Mouse (Mus musculus): Measurements from ENCODE around the gene Crebl2. TPM values are rescaled to one million over a fixed set of nuclear protein-coding genes. Genes with fewer than 3 reads are reported as not detected.

Gene Crebl2
- 5.0 and 5.1 TPM in 2 replicates for polyA plus RNA-seq (2015; fragmentation: Nextera tagmentation; extraction: Ambion mirVana)

DNA sequence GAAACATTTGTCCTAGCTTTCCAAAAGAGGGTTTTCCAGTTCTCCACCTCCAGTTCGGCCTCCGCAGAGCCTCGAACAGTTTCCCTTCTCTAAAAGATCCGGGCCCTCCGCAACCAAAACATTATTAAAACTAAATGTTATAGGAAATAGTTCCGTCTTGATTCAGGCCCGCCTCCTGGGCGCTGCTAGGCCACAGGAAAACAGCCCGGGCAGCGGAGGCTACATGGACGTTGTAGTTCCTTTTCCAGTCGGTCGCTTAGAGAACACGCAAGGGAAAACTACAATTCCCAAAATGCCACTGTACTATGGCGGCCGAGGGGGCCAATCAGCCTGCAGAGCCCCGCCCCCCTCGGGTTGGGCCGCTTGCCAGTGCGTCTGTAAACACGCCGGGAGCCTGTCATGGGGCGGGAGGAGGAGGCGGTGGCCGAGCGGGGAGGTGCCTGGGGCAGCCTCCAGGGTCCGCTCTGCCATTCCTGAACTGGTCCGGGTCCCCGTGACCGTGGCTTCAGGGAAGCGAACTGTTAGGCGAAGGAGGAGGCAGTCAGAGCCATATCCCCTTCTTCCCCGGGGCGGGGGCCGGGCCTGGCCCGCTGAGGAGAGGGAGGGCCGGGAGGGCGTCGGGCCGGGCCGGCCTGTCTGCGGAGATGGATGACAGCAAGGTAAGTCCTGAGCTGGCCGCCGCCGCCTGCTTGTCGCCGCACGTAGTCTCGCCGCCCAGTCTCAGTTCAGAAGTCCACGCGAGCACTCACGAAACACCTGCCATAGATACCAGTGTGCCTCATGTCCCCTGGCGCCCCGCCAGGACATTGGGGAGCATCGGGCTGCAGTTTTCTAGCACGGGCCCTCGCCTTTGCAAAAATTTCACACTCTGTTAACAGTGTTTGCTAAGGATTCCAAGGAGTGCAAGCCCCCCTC is at the start of gene Crebl2:
TSS of gene Crebl2 (plus strand) at position 369 of the 915 bp plus-strand sequence.

GRCm38 (mm10) chr6:134792141-134793045 is 37.6 kb upstream of the Crebl2 start, which contains the start of gene Dusp16:
Gene Dusp16 (minus strand): TSS chr6:134792625.

DNA sequence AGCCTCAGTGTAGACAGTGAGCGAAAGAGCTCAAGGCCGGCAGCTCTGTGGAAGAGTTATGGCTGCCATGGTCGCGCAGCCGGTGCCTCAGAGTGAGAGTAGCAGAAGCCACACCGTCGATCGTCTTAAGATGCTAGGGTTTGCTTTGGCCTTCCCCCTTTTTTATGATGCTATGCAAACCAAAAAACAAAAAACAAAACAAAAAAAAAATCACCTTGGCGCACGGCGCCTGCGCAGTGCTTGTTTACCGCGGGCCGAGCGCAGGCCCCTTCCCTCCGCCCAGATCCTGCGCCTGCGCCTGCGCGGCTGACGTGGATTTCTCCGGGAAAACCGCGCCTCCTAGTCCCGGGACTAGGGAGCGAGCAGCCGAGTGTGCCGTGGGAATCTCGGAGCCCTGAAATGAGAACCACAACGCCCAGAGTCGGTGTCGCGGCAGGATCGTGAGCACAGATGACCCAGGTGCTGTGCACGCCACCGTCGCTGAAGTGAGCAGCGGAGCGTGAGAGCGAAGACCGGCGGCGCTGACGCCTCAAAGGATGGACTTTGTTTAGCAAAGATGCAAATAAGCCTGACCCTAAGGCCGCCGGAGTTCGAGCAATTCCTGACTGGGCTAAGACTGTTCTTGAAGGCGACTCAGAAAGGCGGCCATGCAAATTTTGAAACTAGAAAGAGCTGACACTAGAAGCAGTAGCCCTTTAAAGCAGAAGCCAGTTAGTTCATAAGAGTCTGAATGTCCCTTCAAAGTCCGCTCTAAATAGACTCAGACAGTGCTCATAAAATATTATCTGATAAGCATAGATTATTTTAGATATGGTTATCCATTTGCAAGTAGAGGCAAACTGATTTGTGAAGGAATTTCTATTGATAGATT is 68.4 kb downstream of the Crebl2 start, which contains the start of gene Gpr19:
TSS of gene Gpr19 (minus strand) at position 484 of the 871 bp plus-strand sequence.

Other genes with a start within 250 kb of the Crebl2 start
- 1.8 and 2.0 TPM in 2 replicates for gene Mansc1, start 197.7 kb upstream of the Crebl2 start, polyA plus RNA-seq (2015; fragmentation: Nextera tagmentation; extraction: Ambion mirVana)
- gene Borcs5, start 190.6 kb upstream of the Crebl2 start, polyA plus RNA-seq (2015; fragmentation: Nextera tagmentation; extraction: Ambion mirVana) = 38.2 and 42.7 TPM in 2 replicates
- 3.4 and 3.7 TPM in 2 replicates for gene Dusp16, start 37.5 kb upstream of the Crebl2 start, polyA plus RNA-seq (2015; fragmentation: Nextera tagmentation; extraction: Ambion mirVana)
- gene Gpr19, start 68.4 kb downstream of the Crebl2 start, polyA plus RNA-seq (2015; fragmentation: Nextera tagmentation; extraction: Ambion mirVana) = 34.1 and 34.6 TPM in 2 replicates
- gene Cdkn1b, start 90.2 kb downstream of the Crebl2 start, polyA plus RNA-seq (2015; fragmentation: Nextera tagmentation; extraction: Ambion mirVana) = 17.2 and 18.0 TPM in 2 replicates
- 3.2 and 3.7 TPM in 2 replicates for gene Apold1, start 151.6 kb downstream of the Crebl2 start, polyA plus RNA-seq (2015; fragmentation: Nextera tagmentation; extraction: Ambion mirVana)
- 58.0 and 59.4 TPM in 2 replicates for gene Ddx47, start 181.5 kb downstream of the Crebl2 start, polyA plus RNA-seq (2015; fragmentation: Nextera tagmentation; extraction: Ambion mirVana)
- 0.37 and 0.74 TPM in 2 replicates for gene Gprc5a, start 235.5 kb downstream of the Crebl2 start, polyA plus RNA-seq (2015; fragmentation: Nextera tagmentation; extraction: Ambion mirVana)